Mouse (Mus musculus) neutrophil, adult 59 days (primary cell): ENCODE measurements around the gene Serpinb1c. TPM values are rescaled to one million over a fixed set of nuclear protein-coding genes. Genes with fewer than 3 reads are reported as not detected.

Source experiments
- total RNA-seq, 2 experiments: library from RNA; stranded (reverse); gene quantifications; 1 replicate in 1 of 2; 2 replicates in 1 of 2; pipeline ENCODE4 v1.2.4; 2023

Gene Serpinb1c
- not detected for total RNA-seq

DNA sequence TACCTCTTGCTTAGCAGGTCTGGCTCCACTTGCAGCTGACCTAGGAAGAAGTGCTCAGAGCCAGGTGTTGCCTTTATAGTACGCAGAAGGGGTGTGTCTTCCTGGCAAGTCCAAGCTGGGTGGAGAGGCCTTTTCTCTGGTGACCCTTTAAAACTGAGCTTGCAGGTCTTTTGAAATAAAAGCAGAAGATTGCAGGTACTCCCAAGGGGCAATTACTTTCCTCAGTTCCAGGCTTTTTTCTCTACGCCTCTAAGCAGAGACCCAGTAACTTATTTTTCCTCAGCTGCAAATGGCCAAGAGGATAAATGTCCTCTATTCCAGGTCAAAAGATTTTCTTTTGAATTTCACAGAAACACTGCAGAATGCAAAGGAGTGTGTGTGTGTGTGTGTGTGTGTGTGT is at the start of gene Serpinb1c:
Serpinb1c (minus strand) TSS at position 101 of the 400 bp plus-strand sequence.

DNA sequence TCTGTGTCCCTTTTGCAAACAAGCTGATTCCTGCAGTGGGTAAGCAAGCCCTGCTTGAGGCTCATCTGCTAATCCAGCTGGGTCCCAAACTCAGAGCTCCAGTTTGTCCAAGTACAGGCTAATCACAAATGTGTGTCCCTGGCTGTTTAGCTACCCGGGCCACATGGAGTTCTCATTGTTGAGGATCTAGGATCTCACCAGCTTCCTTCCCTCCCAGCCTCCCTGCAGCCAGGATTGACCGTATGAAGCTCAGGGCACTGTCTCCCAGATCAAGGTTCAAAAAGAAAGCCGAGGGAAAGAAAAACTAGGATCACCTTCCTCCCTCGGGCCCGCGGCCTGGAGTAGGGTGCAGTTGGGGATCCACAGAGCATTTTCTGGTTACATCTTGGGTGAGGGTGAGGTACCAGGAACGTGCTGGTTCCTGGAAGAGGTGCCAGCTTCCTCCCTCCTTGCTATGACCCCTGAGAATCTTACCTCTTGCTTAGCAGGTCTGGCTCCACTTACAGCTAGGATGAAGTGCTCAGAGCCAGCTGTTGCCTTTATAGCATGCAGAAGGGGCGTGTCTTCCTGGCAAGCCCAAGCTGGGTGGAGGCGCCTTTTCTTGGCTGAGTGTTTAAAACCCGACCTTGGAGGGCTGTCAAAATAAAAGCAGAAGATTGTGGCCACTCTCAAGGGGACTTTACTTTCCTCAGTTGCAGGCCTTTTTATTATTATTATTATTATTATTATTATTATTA is 47.2 kb downstream of the Serpinb1c start, which contains the start of gene Serpinb1a:
Serpinb1a (minus strand) TSS at position 518 of the 737 bp plus-strand sequence.

Other genes starting within 250 kb of the Serpinb1c start
- not detected for gene Mylk4, start 114.3 kb downstream of the Serpinb1c start, total RNA-seq
- 10 to 100 TPM in 1 of 2 experiments, 1 to 10 TPM in 1; 9.4 to 15.9 TPM for gene Wrnip1, start 96.2 kb downstream of the Serpinb1c start, total RNA-seq
- gene D930007J09Rik, start 95.4 kb downstream of the Serpinb1c start, total RNA-seq: not detected
- 100 to 1,000 TPM; 339 to 366 TPM for gene Serpinb1a, start 47.0 kb downstream of the Serpinb1c start, total RNA-seq
- under 1 TPM; 0.42 to 0.49 TPM for gene Serpinb6b, start 67.0 kb upstream of the Serpinb1c start, total RNA-seq
- gene Serpinb9, start 105.0 kb upstream of the Serpinb1c start, total RNA-seq: under 1 TPM; 0.42 to 0.67 TPM
- gene Serpinb9b, start 129.2 kb upstream of the Serpinb1c start, total RNA-seq: not detected
- gene Serpinb1b, start 180.4 kb upstream of the Serpinb1c start, total RNA-seq: not detected